Mouse (Mus musculus): ENCODE measurements around the gene Commd1. TPM values are rescaled to one million over a fixed set of nuclear protein-coding genes. Genes with fewer than 3 reads are reported as not detected.

Gene Commd1
- total and polyA plus RNA-seq, 2 experiments from 2014 or later, result 44.0 to 207 TPM

DNA sequence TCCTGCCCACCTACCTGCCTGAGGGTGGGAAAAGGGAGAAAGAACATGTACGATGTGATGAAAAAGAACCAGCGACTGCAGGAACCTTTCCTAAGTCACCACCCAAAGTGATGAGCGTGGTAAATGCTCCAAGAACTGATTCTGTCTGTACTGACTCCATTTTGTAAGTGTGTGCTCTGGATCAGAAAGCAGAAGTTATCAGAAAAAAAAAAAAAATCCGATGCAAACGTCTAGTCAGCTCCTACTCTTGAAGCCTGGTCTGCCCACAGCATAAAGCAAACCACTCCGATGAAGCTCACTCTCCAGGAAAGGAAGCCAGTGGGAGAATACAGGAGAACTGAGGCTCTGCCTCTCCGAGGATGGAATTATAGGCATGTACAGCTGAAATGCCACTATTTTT, 29.5 kb downstream of the Commd1 start:
- no peak overlapping the region for H3K27ac ChIP-seq (ENCODE audit: low read depth, low read length)
- ATAC-seq, result no peak

DNA sequence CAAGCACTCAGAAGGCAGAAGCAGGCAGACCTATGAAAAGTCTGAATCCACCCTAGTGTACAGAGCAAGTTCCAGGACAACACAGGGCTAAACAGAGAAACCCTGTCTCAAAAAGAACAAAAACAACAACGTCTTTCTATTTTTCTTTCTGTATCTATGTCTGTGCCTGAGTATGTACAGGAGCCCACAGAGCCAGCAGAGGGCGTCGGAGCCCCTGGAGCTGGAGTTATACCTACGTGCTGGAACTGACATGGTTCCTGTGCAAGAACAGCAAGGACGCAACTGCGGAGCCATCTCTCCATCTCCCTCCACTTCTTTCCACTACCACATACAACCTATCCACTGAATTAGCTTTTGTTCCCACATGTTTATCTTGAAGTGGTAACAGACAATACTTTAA, 32.1 kb downstream of the Commd1 start:
- DNase-seq (no peak), ATAC-seq (no peak)
- no peaks in the 10 kb centered on the region for H3K36me3 ChIP-seq (ENCODE audit: insufficient read depth)
- WGBS, result 88% methylated on average over 6 of the region's 6 CpGs
- no peaks in the 10 kb centered on the region for H3K9me3 ChIP-seq (ENCODE audit: low read length)
- H3K9ac ChIP-seq, result no peak overlapping the region
- H3K4me3 ChIP-seq (ENCODE audit: low read depth, low read length), result no peak overlapping the region
- no peak overlapping the region for H3K4me2 ChIP-seq (ENCODE audit: low read depth)
- H3K27me3 ChIP-seq (ENCODE audit: insufficient read depth, low read length), result no peaks in the 10 kb centered on the region
- 0 out of 2 replicates have a peak, but pooled peaks have one; percentile 5 for TF ChIP-seq CTCF (IDR thresholded peaks at IDR 0.05; ENCODE audit: low read depth)
- H3K27ac ChIP-seq (ENCODE audit: low read depth, low read length), result no peak overlapping the region
- no peaks in the 10 kb centered on the region for H3K4me1 ChIP-seq (ENCODE audit: insufficient read depth)

More for the DNA sequence above, 29.5 kb downstream of the Commd1 start:
- DNase-seq, result no peak
- Histone ChIP-seq H3K9ac (no peak overlapping the region), H3K27me3 (ENCODE audit: insufficient read depth, low read length) (no peaks in the 10 kb centered on the region), H3K36me3 (ENCODE audit: insufficient read depth) (peaks cover 3% of the 10 kb centered on the region; the same call in 1 of the 2 replicates), H3K4me1 (ENCODE audit: insufficient read depth) (no peaks in the 10 kb centered on the region), H3K4me3 (ENCODE audit: low read depth, low read length) (no peak overlapping the region), H3K9me3 (ENCODE audit: low read length) (no peaks in the 10 kb centered on the region), H3K4me2 (ENCODE audit: low read depth) (no peak overlapping the region)
- 94% methylated on average over 7 of the region's 7 CpGs for WGBS
- TF ChIP-seq CTCF (IDR thresholded peaks at IDR 0.05; ENCODE audit: low read depth), result no peak

DNA sequence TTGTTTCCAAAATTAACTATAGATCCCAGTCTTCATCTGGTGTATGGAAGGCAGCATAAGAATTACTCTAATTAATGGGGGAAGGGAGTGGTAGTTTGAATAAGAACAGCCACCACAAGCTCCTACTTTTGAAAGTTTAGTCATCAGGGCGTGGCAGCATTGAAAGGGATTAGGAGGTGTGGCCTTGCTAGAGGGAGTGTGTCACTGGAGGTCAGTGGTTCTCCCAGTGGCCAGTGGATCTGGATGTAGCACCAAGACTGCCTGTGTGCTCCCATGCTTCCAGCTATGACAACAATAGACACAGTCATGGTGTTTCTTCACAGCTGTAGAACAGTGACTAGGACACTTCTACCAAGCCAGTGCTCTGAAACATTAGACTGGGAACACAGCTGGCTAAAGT, 33.1 kb downstream of the Commd1 start:
- Histone ChIP-seq H3K9me3 (ENCODE audit: low read length) (no peaks in the 10 kb centered on the region), H3K9ac (no peak overlapping the region), H3K27me3 (ENCODE audit: insufficient read depth, low read length) (no peaks in the 10 kb centered on the region), H3K4me1 (ENCODE audit: insufficient read depth) (no peaks in the 10 kb centered on the region), H3K4me2 (ENCODE audit: low read depth) (no peak overlapping the region), H3K36me3 (ENCODE audit: insufficient read depth) (no peaks in the 10 kb centered on the region), H3K27ac (ENCODE audit: low read depth, low read length) (no peak overlapping the region), H3K4me3 (ENCODE audit: low read depth, low read length) (no peak overlapping the region)
- 76% methylated on average over 1 of the region's 1 CpGs for WGBS
- DNase-seq, result no peak
- no peak for ATAC-seq
- TF ChIP-seq CTCF (IDR thresholded peaks at IDR 0.05; ENCODE audit: low read depth), result no peak

DNA sequence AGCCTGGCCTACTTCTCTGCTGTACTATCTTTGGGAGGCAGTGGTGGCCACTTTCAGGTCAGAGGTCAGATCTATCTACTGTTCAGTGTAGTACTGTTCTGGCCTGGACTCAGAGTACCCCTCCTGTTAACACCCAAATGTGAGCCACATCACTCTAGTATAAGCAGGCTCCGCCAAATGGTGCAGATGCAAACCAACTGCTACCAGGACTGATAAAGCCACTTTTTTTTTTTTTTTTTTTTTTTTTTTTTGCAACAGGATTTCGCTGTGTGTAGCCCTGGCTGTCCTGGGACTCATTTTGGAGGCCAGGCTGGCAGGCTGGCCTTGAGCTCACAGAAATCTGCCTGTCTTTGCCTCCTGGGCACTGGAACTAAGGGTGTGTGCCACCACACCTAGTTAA, 43.2 kb downstream of the Commd1 start:
- no peaks in the 10 kb centered on the region for H3K36me3 ChIP-seq (ENCODE audit: insufficient read depth)
- no peak for TF ChIP-seq CTCF (IDR thresholded peaks at IDR 0.05; ENCODE audit: low read depth)
- H3K4me2 ChIP-seq (ENCODE audit: low read depth), result no peak overlapping the region
- no peak overlapping the region for H3K9ac ChIP-seq
- H3K27ac ChIP-seq (ENCODE audit: low read depth, low read length), result no peak overlapping the region
- WGBS, result 93% methylated on average over 2 of the region's 2 CpGs
- ATAC-seq, result no peak
- no peaks in the 10 kb centered on the region for H3K27me3 ChIP-seq (ENCODE audit: insufficient read depth, low read length)
- no peaks in the 10 kb centered on the region for H3K9me3 ChIP-seq (ENCODE audit: low read length)
- no peaks in the 10 kb centered on the region for H3K4me1 ChIP-seq (ENCODE audit: insufficient read depth)
- DNase-seq, result no peak
- H3K4me3 ChIP-seq (ENCODE audit: low read depth, low read length), result no peak overlapping the region

DNA sequence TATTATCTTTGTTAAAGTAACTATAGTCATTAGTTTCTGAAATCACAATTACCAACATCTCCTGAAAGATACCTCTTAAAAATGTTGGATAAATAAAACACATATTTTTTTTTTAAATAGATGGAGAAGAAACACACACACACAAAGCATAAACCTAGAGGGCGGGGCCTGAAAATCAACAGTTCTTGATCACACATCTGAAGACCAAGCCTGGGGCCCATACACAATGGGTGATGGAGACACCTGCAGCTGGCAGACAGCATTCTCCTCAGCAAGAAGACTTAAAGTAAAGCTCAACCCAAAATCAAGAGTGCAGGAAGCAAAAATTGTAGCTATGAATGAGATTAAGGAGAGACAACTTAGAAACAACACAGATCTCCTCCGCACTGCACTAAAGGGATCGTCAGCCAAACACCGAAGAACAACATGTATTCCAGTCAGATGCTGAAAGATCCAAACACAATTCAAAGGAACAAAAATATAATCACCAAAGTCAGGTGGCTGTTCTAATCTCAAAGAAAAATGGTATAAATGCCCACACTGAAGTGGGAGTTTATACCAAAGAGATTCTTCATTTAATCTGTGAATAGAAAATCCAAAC, 44.4 kb downstream of the Commd1 start:
- no peaks in the 10 kb centered on the region for H3K9me3 ChIP-seq (ENCODE audit: low read length)
- no peak overlapping the region for H3K9ac ChIP-seq
- no peaks in the 10 kb centered on the region for H3K4me1 ChIP-seq (ENCODE audit: insufficient read depth)
- no peak for ATAC-seq
- H3K36me3 ChIP-seq (ENCODE audit: insufficient read depth), result no peaks in the 10 kb centered on the region
- no peak for TF ChIP-seq CTCF (IDR thresholded peaks at IDR 0.05; ENCODE audit: low read depth)
- H3K27ac ChIP-seq (ENCODE audit: low read depth, low read length), result no peak overlapping the region
- H3K4me3 ChIP-seq (ENCODE audit: low read depth, low read length), result no peak overlapping the region
- no peak for DNase-seq
- no peak overlapping the region for H3K4me2 ChIP-seq (ENCODE audit: low read depth)
- H3K27me3 ChIP-seq (ENCODE audit: insufficient read depth, low read length), result no peaks in the 10 kb centered on the region
- 94% methylated on average over 4 of the region's 4 CpGs for WGBS

DNA sequence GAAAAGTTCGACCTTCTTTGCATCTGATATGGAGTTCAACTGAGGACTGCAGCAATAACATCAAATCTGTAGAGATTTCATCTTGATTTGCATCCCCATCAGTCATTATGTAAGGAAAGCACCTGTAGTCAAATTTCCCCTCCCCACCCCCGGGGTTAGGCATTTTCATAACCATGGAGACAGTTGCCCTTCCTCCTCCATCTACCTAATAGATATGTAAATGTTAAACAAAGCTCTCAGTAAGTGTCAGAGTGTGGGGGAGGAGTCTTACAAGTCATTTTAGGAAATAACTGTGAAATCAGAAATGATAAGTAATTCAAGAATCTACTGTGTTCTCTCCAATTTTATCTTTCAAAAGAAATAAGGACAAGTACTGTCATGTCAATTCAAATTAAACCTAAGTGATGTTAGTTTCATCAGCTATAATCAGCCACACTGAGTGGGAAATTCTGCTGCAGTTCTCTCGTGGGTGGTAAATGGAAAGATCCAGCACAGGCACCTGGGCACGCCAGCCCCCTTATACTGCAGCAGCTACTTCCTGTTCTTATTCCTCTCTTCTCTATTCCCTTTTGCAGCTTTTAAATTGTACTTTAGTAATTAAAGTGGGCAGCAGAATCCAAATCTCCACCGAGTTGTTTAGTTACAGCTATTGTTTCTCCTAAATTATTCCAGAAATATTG, 45.6 kb downstream of the Commd1 start:
- 0 out of 2 replicates have a peak overlapping the region, but pooled peaks have one; percentile 15 for H3K27ac ChIP-seq (ENCODE audit: low read depth, low read length)
- 53% methylated on average over 5 of the region's 5 CpGs for WGBS
- H3K36me3 ChIP-seq (ENCODE audit: insufficient read depth), result no peaks in the 10 kb centered on the region
- H3K27me3 ChIP-seq (ENCODE audit: insufficient read depth, low read length), result no peaks in the 10 kb centered on the region
- H3K4me1 ChIP-seq (ENCODE audit: insufficient read depth), result no peaks in the 10 kb centered on the region
- no peak overlapping the region for H3K9ac ChIP-seq
- ATAC-seq (peak; percentile 94), DNase-seq (peak; percentile 14)
- H3K4me3 ChIP-seq (ENCODE audit: low read depth, low read length), result no peak overlapping the region
- no peak overlapping the region for H3K4me2 ChIP-seq (ENCODE audit: low read depth)
- TF ChIP-seq CTCF (IDR thresholded peaks at IDR 0.05; ENCODE audit: low read depth), result no peak
- no peaks in the 10 kb centered on the region for H3K9me3 ChIP-seq (ENCODE audit: low read length)

DNA sequence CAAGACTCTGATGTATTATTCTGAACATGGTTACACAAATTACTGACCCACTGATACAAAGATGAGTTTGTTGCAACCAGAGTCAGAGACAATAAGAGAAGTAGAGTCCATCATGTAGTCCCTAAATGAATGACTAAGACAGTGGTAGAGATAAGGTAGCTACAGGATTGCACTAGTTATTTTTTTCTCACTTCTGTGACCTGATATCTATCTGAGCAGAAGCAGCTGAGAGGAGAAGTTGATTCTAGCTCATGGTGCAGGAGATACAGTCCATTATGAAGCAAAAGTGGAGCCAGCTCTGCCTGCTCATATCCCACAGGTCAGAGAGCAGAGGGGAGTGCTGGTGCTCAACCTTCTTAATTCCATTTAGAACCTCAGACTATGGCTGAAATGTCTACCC, 50.0 kb downstream of the Commd1 start:
- DNase-seq (no peak), ATAC-seq (no peak)
- Histone ChIP-seq H3K4me2 (ENCODE audit: low read depth) (no peak overlapping the region), H3K9ac (no peak overlapping the region), H3K9me3 (ENCODE audit: low read length) (no peaks in the 10 kb centered on the region), H3K4me1 (ENCODE audit: insufficient read depth) (no peaks in the 10 kb centered on the region), H3K27me3 (ENCODE audit: insufficient read depth, low read length) (no peaks in the 10 kb centered on the region), H3K36me3 (ENCODE audit: insufficient read depth) (no peaks in the 10 kb centered on the region), H3K4me3 (ENCODE audit: low read depth, low read length) (no peak overlapping the region), H3K27ac (ENCODE audit: low read depth, low read length) (no peak overlapping the region)
- no peak for TF ChIP-seq CTCF (IDR thresholded peaks at IDR 0.05; ENCODE audit: low read depth)
